Mouse (Mus musculus) heart, adult 2 months (tissue): ENCODE data around the gene Clic6. TPM values are rescaled to one million over a fixed set of nuclear protein-coding genes. Genes with fewer than 3 reads are reported as not detected.

ENCODE experiments used
- DNase-seq, 2 experiments: peaks; one replicate each; pipeline ENCODE4 v3.0.0; 2021
- H3K27ac ChIP-seq: fragments of 200-600 bp; 2 replicates; pipeline ENCODE4 v1.8.1; 2022
- H3K27me3 ChIP-seq: fragments of 200-500 bp; 2 replicates; pipeline ENCODE4 v1.6.1; 2012; ENCODE audit warnings: mild to moderate bottlenecking, low read length, inconsistent platforms, mixed read lengths; ENCODE audit not compliant: control insufficient read depth, insufficient read depth
- H3K36me3 ChIP-seq: fragments of 200-500 bp; 2 replicates; pipeline ENCODE4 v1.6.1; 2012; ENCODE audit warnings: low read length, inconsistent platforms; ENCODE audit not compliant: control insufficient read depth, insufficient read depth
- H3K4me1 ChIP-seq: fragments of 200-500 bp; 2 replicates; pipeline ENCODE4 v1.6.1; 2011; ENCODE audit warnings: low read length; ENCODE audit not compliant: control insufficient read depth, insufficient read depth
- H3K4me3 ChIP-seq: fragments of 200-600 bp; 2 replicates; pipeline ENCODE4 v1.8.1; 2022
- H3K79me2 ChIP-seq: fragments of 200-500 bp; replicated peaks from 2 replicates; pipeline ENCODE4 v1.6.1; 2012; ENCODE audit warnings: mild to moderate bottlenecking, inconsistent platforms, low read length, moderate library complexity, mixed read lengths; ENCODE audit not compliant: control insufficient read depth, insufficient read depth
- H3K9ac ChIP-seq: fragments of 200-500 bp; 2 replicates; pipeline ENCODE4 v1.6.1; 2012; ENCODE audit warnings: low read depth, mild to moderate bottlenecking, control low read depth, inconsistent platforms, low read length, mixed read lengths
- CTCF ChIP-seq: fragments of 200-600 bp; IDR thresholded peaks from 2 replicates; pipeline ENCODE4 v1.8.1; 2022; ENCODE audit warnings: antibody characterized with exemption, mild to moderate bottlenecking, moderate library complexity
- EP300 ChIP-seq: fragments of 200-500 bp; IDR thresholded peaks from 2 replicates; pipeline ENCODE4 v1.6.1; 2011; ENCODE audit warnings: low read depth, low read length, control low read depth; ENCODE audit not compliant: insufficient read depth
- POLR2A ChIP-seq: fragments of 200-500 bp; IDR thresholded peaks from 2 replicates; pipeline ENCODE4 v1.6.1; 2011; ENCODE audit warnings: mild to moderate bottlenecking, low read depth, low read length, control low read depth; ENCODE audit not compliant: insufficient read depth
- WGBS: fragments of 180-500 bp; shearing (Covaris S2); methylation state at CpG from one replicate; pipeline ENCODE4 v1.1.7; 2018; 5-methylcytosine and 5-hydroxymethylcytosine counted together
- intact Hi-C: fragments of 180-260 bp; cut with DNase I; formaldehyde crosslinking; loops from one replicate; pipeline ENCODE4 v1.15.1; 2025
- polyA plus RNA-seq: library from polyadenylated mRNA; depleted of rRNA; stranded (reverse); fragments of >200 nt; gene quantifications from 2 replicates; pipeline ENCODE4 v1.2.3, GENCODE M21; 2012
- total RNA-seq, 2 experiments: library from RNA; stranded (reverse); gene quantifications; 2 replicates each; pipeline ENCODE4 v1.2.3; 2021

Gene Clic6
- total and polyA plus RNA-seq, 3 experiments, result 0.07 to 0.92 (median 0.18) TPM

- intact Hi-C loops, result loop anchor here (2.0 kb wide), 1 partner anchor 45 kb away; no protein-coding TSS in a partner anchor
- H3K4me3 ChIP-seq, result no peak overlapping the region
- no peaks in the 10 kb centered on the region for H3K36me3 ChIP-seq
- peak overlapping the region; percentile 68 for H3K27ac ChIP-seq
- H3K79me2 ChIP-seq, result no peaks in the 10 kb centered on the region
- peaks cover 16% of the 10 kb centered on the region for H3K4me1 ChIP-seq
- peak; percentile 68 to 82 for DNase-seq
- TF ChIP-seq EP300, result peak; percentile 94
- TF ChIP-seq CTCF, result peak; percentile 34
- TF ChIP-seq POLR2A, result no peak
- H3K9ac ChIP-seq, result no peak overlapping the region
- H3K27me3 ChIP-seq, result no peaks in the 10 kb centered on the region
- 8% methylated on average over 13 of the region's 13 CpGs for WGBS
Measured at GRCm38 (mm10) chr16:92443644-92444113, 41.9 kb upstream of the Clic6 start.

GRCm38 (mm10) chr16:92445377-92445776, 40.2 kb upstream of the Clic6 start:
- no peak for DNase-seq
- intact Hi-C loops, result loop anchor here (1.0 to 2.0 kb wide), 2 partner anchors 47 to 60 kb away; no protein-coding TSS in a partner anchor
- TF ChIP-seq POLR2A (no peak), EP300 (no peak), CTCF (peak; percentile 81)
- Histone ChIP-seq H3K4me1 (peaks cover 16% of the 10 kb centered on the region), H3K27ac (no peak overlapping the region), H3K36me3 (no peaks in the 10 kb centered on the region), H3K79me2 (no peaks in the 10 kb centered on the region), H3K27me3 (no peaks in the 10 kb centered on the region), H3K4me3 (no peak overlapping the region), H3K9ac (no peak overlapping the region)
- WGBS, result 62% methylated on average over 10 of the region's 10 CpGs

GRCm38 (mm10) chr16:92449080-92449479, 36.5 kb upstream of the Clic6 start:
- H3K36me3 ChIP-seq, result no peaks in the 10 kb centered on the region
- no peaks in the 10 kb centered on the region for H3K79me2 ChIP-seq
- no peak overlapping the region for H3K4me3 ChIP-seq
- TF ChIP-seq EP300 (no peak), POLR2A (no peak), CTCF (no peak)
- WGBS, result 95% methylated on average over 14 of the region's 14 CpGs
- H3K27ac ChIP-seq, result no peak overlapping the region
- H3K27me3 ChIP-seq, result no peaks in the 10 kb centered on the region
- no peak overlapping the region for H3K9ac ChIP-seq
- H3K4me1 ChIP-seq, result peaks cover 3% of the 10 kb centered on the region
- intact Hi-C loops, result no loop called here
- no peak for DNase-seq

- H3K27me3 ChIP-seq, result no peaks in the 10 kb centered on the region
- WGBS, result 92% methylated on average over 8 of the region's 8 CpGs
- intact Hi-C loops, result no loop called here
Measured at GRCm38 (mm10) chr16:92450331-92450730, 35.2 kb upstream of the Clic6 start.

GRCm38 (mm10) chr16:92451516-92452072, 33.9 kb upstream of the Clic6 start:
- Histone ChIP-seq H3K27me3 (no peaks in the 10 kb centered on the region), H3K27ac (no peak overlapping the region), H3K4me1 (peaks cover 2% of the 10 kb centered on the region; the same call in 1 of the 2 replicates), H3K9ac (no peak overlapping the region), H3K79me2 (peaks cover 1% of the 10 kb centered on the region), H3K4me3 (no peak overlapping the region), H3K36me3 (no peaks in the 10 kb centered on the region)
- peak; percentile 63 to 76 for DNase-seq
- TF ChIP-seq POLR2A, result no peak
- peak; percentile 49; the same call in 1 of the 2 replicates for TF ChIP-seq EP300
- no peak for TF ChIP-seq CTCF
- intact Hi-C loops, result no loop called here
- WGBS, result 33% methylated on average over 17 of the region's 17 CpGs

More at GRCm38 (mm10) chr16:92450331-92450730, 35.2 kb upstream of the Clic6 start:
- H3K4me1 ChIP-seq, result peaks cover 2% of the 10 kb centered on the region; the same call in 1 of the 2 replicates
- no peak for TF ChIP-seq POLR2A
- no peak for TF ChIP-seq CTCF
- TF ChIP-seq EP300, result no peak
- peaks cover 1% of the 10 kb centered on the region; the same call in 1 of the 2 replicates for H3K79me2 ChIP-seq
- H3K27ac ChIP-seq, result no peak overlapping the region
- H3K4me3 ChIP-seq, result no peak overlapping the region
- H3K9ac ChIP-seq, result no peak overlapping the region
- no peak for DNase-seq
- H3K36me3 ChIP-seq, result no peaks in the 10 kb centered on the region

GRCm38 (mm10) chr16:92452609-92453008, 32.9 kb upstream of the Clic6 start:
- Histone ChIP-seq H3K79me2 (peaks cover 1% of the 10 kb centered on the region), H3K9ac (no peak overlapping the region), H3K4me3 (no peak overlapping the region), H3K4me1 (peaks cover 2% of the 10 kb centered on the region; the same call in 1 of the 2 replicates), H3K36me3 (no peaks in the 10 kb centered on the region), H3K27ac (no peak overlapping the region), H3K27me3 (no peaks in the 10 kb centered on the region)
- intact Hi-C loops, result no loop called here
- no peak for DNase-seq
- TF ChIP-seq EP300 (no peak), CTCF (peak; percentile 54)
- 69% methylated on average over 8 of the region's 8 CpGs for WGBS
